Mouse (Mus musculus) liver, embryonic 14.5 days (tissue): ENCODE results near the gene Grm7.

Source experiments
- CTCF ChIP-seq: IDR thresholded peaks from 2 replicates; pipeline ENCODE4 v1.5.1; 2016; ENCODE audit warnings: antibody characterized with exemption, low read depth, control low read depth
- EP300 ChIP-seq: IDR thresholded peaks from 2 replicates; pipeline ENCODE4 v1.6.1; 2016; ENCODE audit warnings: antibody characterized with exemption, low read depth

DNA sequence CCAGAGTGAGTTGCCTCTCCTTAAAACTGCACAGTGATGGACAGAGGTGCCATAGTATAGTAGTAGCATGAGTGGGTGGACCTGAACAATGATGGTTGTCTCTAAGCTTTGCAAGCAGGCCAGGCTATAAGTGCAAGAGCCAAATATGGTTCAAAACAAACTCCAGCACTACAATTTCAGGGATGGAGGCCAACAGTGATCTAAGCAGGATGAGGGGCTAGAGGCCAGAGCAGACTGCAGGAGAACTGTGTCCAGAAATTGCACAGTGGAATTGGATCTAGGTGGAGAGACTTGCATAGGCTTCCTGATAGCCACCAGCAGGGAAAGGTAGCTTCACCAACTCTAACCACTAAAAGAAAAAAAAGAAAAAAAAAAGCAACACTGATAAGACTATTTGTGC is 968.5 kb downstream of the Grm7 start:
- no peak for TF ChIP-seq CTCF
- TF ChIP-seq EP300 = no peak
